Mouse (Mus musculus) stomach, postnatal 0 days (tissue): ENCODE results near the gene Rpusd3.

Source experiments
- CTCF ChIP-seq: IDR thresholded peaks from 2 replicates; pipeline ENCODE4 v1.5.1; 2016; ENCODE audit warnings: antibody characterized with exemption, low read depth, mild to moderate bottlenecking, moderate library complexity
- EP300 ChIP-seq: optimal IDR thresholded peaks from 2 replicates; pipeline ENCODE3; 2016; ENCODE audit warnings: antibody characterized with exemption

GRCm38 (mm10) chr6:113455007-113455406, 35.9 kb upstream of the Rpusd3 start:
- TF ChIP-seq CTCF, result no peak
- TF ChIP-seq EP300, result no peak
